Mouse (Mus musculus) embryonic facial prominence, embryonic 15.5 days (tissue): ENCODE measurements around the gene Rsph6a. TPM values are rescaled to one million over a fixed set of nuclear protein-coding genes. Genes with fewer than 3 reads are reported as not detected.
"Not testable (repeated sequence)": the region's sequence is repeated elsewhere in the genome, so short reads cannot be mapped to it uniquely, and the experiment has no call there.

ENCODE experiments used
- ATAC-seq: fragments of 200-750 bp; cut with Nextera tagmentation; 2 replicates; pipeline ENCODE4 v1.8.0; 2017; ENCODE audit warnings: low read depth, moderate TSS enrichment; ENCODE audit not compliant: insufficient number of reproducible peaks, low FRiP score, low TSS enrichment
- H3K27ac ChIP-seq: fragments of 300-500 bp; sonication (generic); replicated peaks from 2 replicates; pipeline ENCODE4 v1.5.1; 2015; ENCODE audit warnings: mild to moderate bottlenecking, inconsistent platforms
- H3K27me3 ChIP-seq: fragments of 300-500 bp; sonication (generic); 2 replicates; pipeline ENCODE4 v1.6.1; 2015; ENCODE audit warnings: inconsistent platforms
- H3K36me3 ChIP-seq: fragments of 300-500 bp; sonication (generic); 2 replicates; pipeline ENCODE4 v1.6.1; 2015; ENCODE audit warnings: mild to moderate bottlenecking, inconsistent platforms
- H3K4me1 ChIP-seq: fragments of 300-500 bp; sonication (generic); 2 replicates; pipeline ENCODE4 v1.6.1; 2015; ENCODE audit warnings: inconsistent platforms
- H3K4me2 ChIP-seq: fragments of 300-500 bp; sonication (generic); replicated peaks from 2 replicates; pipeline ENCODE4 v1.6.1; 2015; ENCODE audit warnings: mild to moderate bottlenecking, inconsistent platforms
- H3K4me3 ChIP-seq: fragments of 300-500 bp; sonication (generic); replicated peaks from 2 replicates; pipeline ENCODE4 v1.5.1; 2015; ENCODE audit warnings: mild to moderate bottlenecking, inconsistent platforms
- H3K9ac ChIP-seq: fragments of 300-500 bp; sonication (generic); 2 replicates; pipeline ENCODE4 v1.6.1; 2015; ENCODE audit warnings: inconsistent platforms
- H3K9me3 ChIP-seq: fragments of 300-500 bp; sonication (generic); replicated peaks from 2 replicates; pipeline ENCODE4 v1.6.1; 2016; ENCODE audit warnings: inconsistent platforms
- WGBS: fragments of 180-500 bp; shearing (Covaris S2); methylation state at CpG from one replicate; pipeline ENCODE4 v1.1.7; 2015; 5-methylcytosine and 5-hydroxymethylcytosine counted together
- polyA plus RNA-seq: library from polyadenylated mRNA; unstranded; fragments of >200 nt; fragmentation: Nextera tagmentation; extraction: Ambion mirVana; gene quantifications from 2 replicates; pipeline ENCODE4 v1.2.1, GENCODE M21; 2015

Rsph6a gene
- polyA plus RNA-seq, 1 experiment from 2014 or later = not detected

DNA sequence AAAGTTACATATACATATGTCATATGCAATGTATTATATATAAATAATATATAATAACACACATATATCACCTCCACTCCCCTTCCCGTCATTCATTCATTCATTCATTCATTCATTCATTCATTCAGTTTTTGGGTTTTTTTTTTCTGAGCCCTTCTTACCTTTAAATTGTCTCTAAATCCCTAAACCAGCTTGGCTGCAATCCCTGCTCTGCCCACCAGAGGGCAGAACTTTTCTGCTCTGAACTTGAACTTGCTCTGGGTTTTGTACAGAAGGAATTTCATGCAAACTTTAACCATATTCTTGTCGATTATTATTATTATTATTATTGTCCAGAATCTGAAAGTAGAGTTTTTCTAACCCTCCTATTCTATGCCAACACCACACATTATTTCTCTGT, 14.2 kb downstream of the Rsph6a start:
- no peaks in the 10 kb centered on the region for H3K36me3 ChIP-seq
- H3K27me3 ChIP-seq = peaks cover 30% of the 10 kb centered on the region
- no peaks in the 10 kb centered on the region for H3K9me3 ChIP-seq
- ATAC-seq = no peak
- WGBS = 3% methylated on average over 2 of the region's 2 CpGs
- no peak overlapping the region for H3K27ac ChIP-seq
- no peak overlapping the region for H3K9ac ChIP-seq
- no peaks in the 10 kb centered on the region for H3K4me1 ChIP-seq
- H3K4me3 ChIP-seq = no peak overlapping the region
- no peak overlapping the region for H3K4me2 ChIP-seq

DNA sequence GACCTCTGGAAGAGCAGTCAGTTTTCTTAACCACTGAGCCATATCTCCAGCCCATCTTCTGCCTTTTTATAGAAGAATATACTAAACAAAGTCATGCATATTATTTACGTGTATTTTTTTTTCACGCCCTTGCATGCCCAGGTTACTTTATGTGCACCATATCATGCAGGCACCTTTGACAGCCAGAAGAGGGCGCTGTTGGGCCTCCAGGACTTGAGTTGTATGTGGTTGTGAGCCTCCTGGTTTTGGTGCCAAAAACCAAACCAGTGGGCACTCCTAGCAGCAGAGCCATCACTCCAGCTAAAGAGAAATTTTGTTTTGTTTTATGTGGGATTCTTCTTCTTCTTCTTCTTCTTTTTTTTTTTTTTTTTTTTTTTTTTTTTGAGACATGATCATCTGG, 15.0 kb downstream of the Rsph6a start:
- Histone ChIP-seq H3K27me3 (peaks cover 28% of the 10 kb centered on the region), H3K9me3 (no peaks in the 10 kb centered on the region), H3K36me3 (no peaks in the 10 kb centered on the region), H3K4me3 (no peak overlapping the region), H3K4me2 (no peak overlapping the region), H3K27ac (no peak overlapping the region), H3K9ac (no peak overlapping the region), H3K4me1 (no peaks in the 10 kb centered on the region)
- no peak for ATAC-seq
- WGBS = 50% methylated on average over 3 of the region's 3 CpGs

DNA sequence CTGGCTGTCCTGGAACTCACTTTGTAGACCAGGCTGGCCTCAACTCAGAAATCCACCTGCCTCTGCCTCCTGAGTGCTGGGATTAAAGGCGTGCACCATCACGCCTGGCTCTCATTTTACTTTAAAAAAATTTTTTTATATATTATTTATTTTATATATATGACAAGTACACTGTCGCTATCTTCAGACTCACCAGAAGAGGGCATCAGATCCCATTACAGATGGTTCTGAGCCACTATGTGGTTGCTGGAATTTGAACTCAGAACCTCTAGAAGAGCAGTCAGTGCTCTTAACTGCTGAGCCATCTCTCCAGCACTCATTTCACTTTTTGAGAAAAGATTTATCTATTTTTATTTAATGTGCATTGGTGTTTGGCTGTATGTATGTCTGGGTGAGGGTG, 16.5 kb downstream of the Rsph6a start:
- H3K9me3 ChIP-seq, H3K9ac ChIP-seq, H3K4me1 ChIP-seq, H3K36me3 ChIP-seq, ATAC-seq, H3K27ac ChIP-seq, H3K4me2 ChIP-seq, H3K4me3 ChIP-seq: not testable (repeated sequence)
- WGBS = 57% methylated on average over 3 of the region's 3 CpGs
- peaks cover 13% of the 10 kb centered on the region for H3K27me3 ChIP-seq

DNA sequence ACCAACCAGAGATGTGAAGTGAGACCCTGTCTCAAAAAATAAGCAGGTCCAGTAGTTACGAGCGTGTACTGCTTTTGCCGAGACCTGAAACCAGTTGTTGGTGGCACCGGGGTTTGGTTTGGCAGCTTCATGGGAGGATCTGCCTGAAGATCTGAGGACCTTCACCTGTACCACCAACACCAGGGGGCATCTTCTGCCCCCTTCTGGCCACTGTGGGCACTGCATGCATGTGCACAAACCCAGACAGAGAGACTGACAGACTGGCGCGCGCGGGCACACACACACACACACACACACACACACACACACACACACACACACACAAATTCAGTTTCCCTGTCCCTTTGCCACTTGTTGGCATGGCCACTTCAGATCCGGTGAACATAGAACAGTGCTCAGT, 19.0 kb downstream of the Rsph6a start:
- Histone ChIP-seq H3K36me3 (peaks cover 8% of the 10 kb centered on the region), H3K9me3 (no peaks in the 10 kb centered on the region), H3K4me3 (no peak overlapping the region), H3K4me2 (no peak overlapping the region), H3K9ac (no peak overlapping the region), H3K4me1 (peaks cover 23% of the 10 kb centered on the region), H3K27me3 (no peaks in the 10 kb centered on the region), H3K27ac (no peak overlapping the region)
- WGBS = 81% methylated on average over 9 of the region's 9 CpGs
- ATAC-seq = no peak

DNA sequence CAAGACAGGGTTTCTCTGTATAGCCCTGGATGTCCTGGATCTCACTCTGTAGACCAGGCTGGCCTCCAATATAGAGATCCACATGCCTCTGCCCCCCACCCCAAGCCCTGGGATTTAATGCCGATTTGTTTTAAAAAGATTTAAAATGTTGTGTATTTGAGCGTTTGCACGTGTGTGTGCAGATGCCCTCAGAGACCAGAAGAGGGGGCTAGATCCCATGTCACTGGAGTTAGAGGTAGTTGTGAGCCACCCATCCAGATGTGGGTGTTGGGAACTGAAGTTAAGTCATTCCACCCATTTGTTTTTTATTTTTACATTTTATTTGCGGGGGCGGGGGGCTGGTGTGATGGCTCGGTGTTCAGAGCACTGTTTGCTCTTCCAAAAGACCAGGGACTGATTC, 20.0 kb downstream of the Rsph6a start:
- no peak for ATAC-seq
- Histone ChIP-seq H3K4me1 (peaks cover 23% of the 10 kb centered on the region), H3K9me3 (no peaks in the 10 kb centered on the region), H3K27me3 (no peaks in the 10 kb centered on the region), H3K4me2 (no peak overlapping the region), H3K4me3 (no peak overlapping the region), H3K9ac (no peak overlapping the region), H3K36me3 (peaks cover 17% of the 10 kb centered on the region), H3K27ac (no peak overlapping the region)
- WGBS = 90% methylated on average over 6 of the region's 6 CpGs

DNA sequence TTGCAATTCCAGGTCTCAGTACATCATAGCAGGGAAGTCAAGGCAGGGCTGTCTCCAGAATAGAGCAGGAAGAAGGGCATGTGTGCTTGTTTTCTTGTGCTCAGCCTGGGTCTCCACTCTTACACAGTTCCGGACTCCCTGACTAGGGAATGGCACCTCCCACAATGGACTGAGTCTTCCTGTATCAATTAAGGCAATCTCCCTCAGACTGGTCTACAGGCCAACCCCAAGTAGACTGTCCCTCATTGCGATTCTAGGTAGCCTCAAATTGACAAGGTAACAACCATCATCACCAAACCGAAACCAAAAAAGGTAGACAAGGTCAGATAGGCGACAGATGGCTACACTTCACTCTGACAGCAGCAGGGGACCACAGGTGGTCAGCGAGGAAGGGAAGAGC, 20.7 kb downstream of the Rsph6a start:
- ATAC-seq = no peak
- WGBS = 62% methylated on average over 5 of the region's 5 CpGs
- Histone ChIP-seq H3K36me3 (peaks cover 24% of the 10 kb centered on the region), H3K27ac (no peak overlapping the region; the same call in 1 of the 2 replicates), H3K4me1 (peaks cover 23% of the 10 kb centered on the region), H3K4me2 (peak overlapping the region; percentile 80), H3K9me3 (no peaks in the 10 kb centered on the region), H3K27me3 (no peaks in the 10 kb centered on the region), H3K9ac (no peak overlapping the region), H3K4me3 (peak overlapping the region; percentile 96)

DNA sequence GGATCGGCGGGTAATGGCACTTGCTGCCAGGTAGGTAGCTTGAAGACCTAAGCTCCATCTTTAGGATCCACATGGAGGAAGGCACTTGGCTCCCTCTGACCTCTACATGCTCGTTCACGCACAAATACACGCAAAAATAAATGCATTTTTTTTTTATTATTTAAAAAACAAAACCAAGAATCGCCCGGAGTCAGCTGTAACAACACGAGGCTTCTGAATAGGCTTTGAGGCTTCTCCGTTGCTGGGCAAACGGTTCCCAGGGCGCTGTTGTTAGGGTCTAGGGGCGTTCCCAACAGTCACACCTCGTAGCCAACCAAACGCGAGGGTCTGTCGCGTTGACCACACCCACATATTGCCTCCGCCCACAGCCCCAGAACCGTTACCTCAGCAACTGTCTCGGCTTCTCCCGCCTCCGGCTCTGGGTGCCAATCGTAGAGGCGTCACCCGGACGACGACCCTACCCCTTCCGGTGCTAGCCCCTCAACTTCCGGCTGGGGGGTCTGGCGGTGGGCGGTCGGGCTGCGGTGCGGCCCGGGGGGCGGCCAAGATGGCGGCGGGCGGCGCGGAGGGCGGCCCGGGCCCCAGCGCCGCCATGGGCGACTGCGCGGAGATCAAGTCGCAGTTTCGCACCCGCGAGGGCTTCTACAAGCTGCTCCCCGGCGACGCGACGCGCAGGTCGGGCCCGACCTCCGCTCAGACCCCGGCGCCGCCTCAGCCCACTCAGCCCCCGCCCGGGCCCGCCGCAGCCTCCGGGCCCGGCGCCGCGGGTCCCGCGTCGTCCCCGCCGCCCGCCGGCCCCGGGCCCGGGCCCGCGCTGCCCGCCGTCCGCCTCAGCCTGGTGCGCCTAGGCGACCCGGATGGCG, 21.5 kb downstream of the Rsph6a start, which contains the start of gene Dmwd:
Gene Dmwd, plus strand, starts transcription at position 505 of the 863 bp plus-strand sequence.
- WGBS = under 1% methylated on average over 91 of the region's 91 CpGs
- Histone ChIP-seq H3K27me3 (no peaks in the 10 kb centered on the region), H3K4me2 (peak within 1 kb of the TSS; percentile 80), H3K9me3 (no peaks in the 10 kb centered on the region), H3K27ac (peak within 1 kb of the TSS; percentile 83), H3K36me3 (peaks cover 31% of the 10 kb centered on the region), H3K9ac (peak within 1 kb of the TSS; percentile 100), H3K4me3 (peak within 1 kb of the TSS; percentile 96), H3K4me1 (peaks cover 28% of the 10 kb centered on the region)
- ATAC-seq = peak; percentile 99

DNA sequence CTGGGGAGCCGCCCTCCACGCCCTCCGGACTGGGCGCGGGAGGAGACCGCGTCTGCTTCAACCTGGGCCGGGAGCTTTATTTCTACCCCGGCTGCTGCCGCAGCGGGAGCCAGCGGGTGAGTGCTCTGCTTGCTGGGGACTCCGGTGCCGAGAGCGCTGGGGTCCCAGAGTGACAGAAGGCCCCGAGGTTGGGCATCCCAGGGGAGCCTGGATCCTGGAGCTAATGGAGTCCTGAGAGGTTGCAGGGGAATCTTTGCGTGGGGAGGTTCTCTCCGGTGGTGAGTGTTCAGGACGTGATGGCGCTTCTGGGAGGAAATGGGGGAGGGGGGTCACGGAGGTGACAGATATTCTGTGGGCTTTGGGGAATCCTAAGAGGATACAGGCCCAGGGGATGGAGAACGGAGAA, 22.1 kb downstream of the Rsph6a start:
- Histone ChIP-seq H3K27me3 (no peaks in the 10 kb centered on the region), H3K4me2 (peak overlapping the region; percentile 80), H3K4me3 (peak overlapping the region; percentile 96), H3K4me1 (peaks cover 34% of the 10 kb centered on the region), H3K36me3 (peaks cover 38% of the 10 kb centered on the region), H3K27ac (peak overlapping the region; percentile 83), H3K9ac (peak overlapping the region; percentile 100), H3K9me3 (no peaks in the 10 kb centered on the region)
- ATAC-seq = no peak
- 0% methylated on average over 22 of the region's 22 CpGs for WGBS

DNA sequence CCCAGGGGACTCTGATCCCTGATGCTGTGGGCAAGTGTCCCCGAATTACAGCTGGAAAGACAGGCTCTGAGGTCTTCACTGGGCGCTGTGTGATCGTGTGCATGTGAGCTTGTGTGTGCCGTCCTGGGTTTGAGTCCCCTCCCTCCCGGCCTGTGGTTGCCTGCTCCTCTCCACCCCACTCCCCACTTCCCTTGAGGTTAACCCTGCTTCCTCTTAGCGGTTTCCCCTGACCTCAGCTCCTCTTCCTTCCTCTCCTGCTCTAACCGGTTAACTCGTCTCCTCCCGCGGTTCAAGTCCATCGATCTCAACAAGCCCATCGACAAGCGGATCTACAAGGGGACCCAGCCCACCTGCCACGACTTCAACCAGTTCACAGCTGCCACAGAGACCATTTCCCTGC, 23.3 kb downstream of the Rsph6a start:
- H3K9ac ChIP-seq = peak overlapping the region; percentile 100; the same call in 1 of the 2 replicates
- 52% methylated on average over 14 of the region's 14 CpGs for WGBS
- no peaks in the 10 kb centered on the region for H3K27me3 ChIP-seq
- ATAC-seq = no peak
- H3K36me3 ChIP-seq = peaks cover 49% of the 10 kb centered on the region
- peak overlapping the region; percentile 96 for H3K4me3 ChIP-seq
- H3K4me2 ChIP-seq = peak overlapping the region; percentile 80
- no peak overlapping the region for H3K27ac ChIP-seq
- peaks cover 46% of the 10 kb centered on the region for H3K4me1 ChIP-seq
- H3K9me3 ChIP-seq = no peaks in the 10 kb centered on the region

DNA sequence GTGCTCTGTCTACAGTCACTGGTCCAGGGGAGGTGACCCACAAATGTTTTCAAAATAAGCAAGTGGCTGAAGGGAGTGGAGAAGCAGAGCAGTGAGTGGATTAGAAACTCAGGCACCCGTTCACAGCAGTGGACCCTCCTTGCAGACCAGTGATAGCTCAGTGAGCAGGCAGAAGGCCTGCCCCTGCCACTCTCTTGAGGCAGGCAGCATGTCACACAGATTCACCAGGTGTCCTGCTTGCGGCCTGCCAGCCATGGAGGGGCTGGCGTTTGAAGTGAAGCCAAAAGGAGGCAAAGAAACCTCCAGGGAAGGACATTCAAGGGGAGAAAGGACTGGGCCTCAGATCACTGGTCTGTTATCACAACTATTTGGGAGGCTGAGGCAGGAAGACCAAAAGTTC, 24.2 kb downstream of the Rsph6a start:
- no peak overlapping the region for H3K9ac ChIP-seq
- H3K4me2 ChIP-seq = no peak overlapping the region
- no peak overlapping the region for H3K27ac ChIP-seq
- H3K27me3 ChIP-seq = no peaks in the 10 kb centered on the region
- no peaks in the 10 kb centered on the region for H3K9me3 ChIP-seq
- no peak for ATAC-seq
- peaks cover 49% of the 10 kb centered on the region for H3K36me3 ChIP-seq
- no peak overlapping the region for H3K4me3 ChIP-seq
- 86% methylated on average over 3 of the region's 3 CpGs for WGBS
- H3K4me1 ChIP-seq = peaks cover 55% of the 10 kb centered on the region

DNA sequence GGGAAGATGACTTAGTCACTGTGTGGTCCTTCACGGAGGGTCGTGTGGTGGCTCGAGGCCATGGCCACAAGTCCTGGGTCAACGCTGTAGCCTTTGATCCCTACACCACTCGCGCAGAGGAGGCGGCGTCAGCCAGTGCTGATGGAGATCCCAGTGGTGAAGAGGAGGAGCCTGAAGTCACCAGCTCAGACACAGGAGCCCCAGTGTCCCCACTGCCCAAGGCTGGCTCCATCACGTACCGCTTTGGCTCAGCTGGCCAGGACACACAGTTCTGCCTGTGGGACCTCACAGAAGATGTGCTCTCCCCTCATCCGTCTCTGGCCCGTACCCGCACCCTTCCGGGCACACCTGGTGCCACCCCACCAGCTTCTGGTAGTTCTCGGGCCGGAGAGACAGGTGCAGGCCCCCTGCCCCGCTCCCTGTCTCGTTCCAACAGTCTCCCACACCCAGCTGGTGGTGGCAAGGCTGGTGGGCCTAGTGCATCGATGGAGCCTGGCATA, 26.0 kb downstream of the Rsph6a start:
- no peak overlapping the region for H3K9ac ChIP-seq
- 84% methylated on average over 19 of the region's 19 CpGs for WGBS
- no peaks in the 10 kb centered on the region for H3K9me3 ChIP-seq
- no peak overlapping the region for H3K27ac ChIP-seq
- H3K27me3 ChIP-seq = no peaks in the 10 kb centered on the region
- peaks cover 69% of the 10 kb centered on the region for H3K4me1 ChIP-seq
- H3K4me3 ChIP-seq = no peak overlapping the region
- H3K4me2 ChIP-seq = no peak overlapping the region
- H3K36me3 ChIP-seq = peaks cover 49% of the 10 kb centered on the region
- ATAC-seq = no peak
